ENCODE assay signal across 12 mouse cellular contexts in the genomic region with DNA sequence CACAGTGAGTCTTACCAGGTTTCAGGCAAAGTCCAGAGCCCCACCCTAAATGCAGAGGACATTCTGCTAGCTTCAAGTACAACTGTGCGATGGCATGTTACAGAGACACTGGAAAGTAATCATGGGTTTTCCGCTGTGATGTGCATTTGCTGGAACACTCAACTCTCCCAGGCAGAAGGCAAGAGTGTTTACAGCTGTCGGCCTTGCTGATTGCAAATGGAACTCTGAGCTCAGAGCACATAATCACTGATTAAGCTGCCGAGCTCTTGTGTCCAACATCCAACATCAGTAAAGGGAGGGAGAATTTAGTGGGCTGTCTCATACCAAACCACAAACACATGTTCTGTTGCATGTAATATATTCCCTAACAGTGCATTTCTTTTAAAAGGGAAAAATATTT.
DNase-seq lines count a peak whose midpoint lies in the region; ATAC-seq lines count a peak whose summit lies in the region.
"Had no signal": no experiment of that assay in that cellular context is flagged by ENCODE, and none has a peak within 500 bp of the region (broad histone marks: within the 10 kb centered on the region; RNA-seq: fewer than 3 reads in every experiment).

No protein-coding gene starts in this region.

- DNase-seq in kidney, postnatal 10 days: peak; percentile 60
- no peak for DNase-seq in kidney, adult 18-20 months
- DNase-seq in embryonic facial prominence, embryonic 10.5 days (ENCODE audit: low spot score): peak; percentile 29
- DNase-seq in lung, postnatal 14 days: peak; percentile 11
- DNase-seq in layer of hippocampus, adult 18-20 months (ENCODE audit: low spot score in 2 of 2): no peak
- DNase-seq: cerebellum, postnatal 10 days; thymus, postnatal 4 days had no signal

- H3K9ac ChIP-seq in heart, embryonic 14.5 days (ENCODE audit: low read length): no peak overlapping the region

- H3K36me3 ChIP-seq in embryonic facial prominence, embryonic 10.5 days (replicated peaks): no peaks in the 10 kb centered on the region
- no peaks in the 10 kb centered on the region for H3K36me3 ChIP-seq in heart, embryonic 14.5 days (ENCODE audit: control insufficient read depth, insufficient read depth, low read length)
- H3K36me3 ChIP-seq: midbrain, embryonic 10.5 days had no signal

- peak; percentile 47; the same call in 1 of the 2 replicates for ATAC-seq in heart, embryonic 14.5 days (ENCODE audit: insufficient number of reproducible peaks, insufficient read depth, low FRiP score, low read depth)
- no peak for ATAC-seq in CD4-positive, CD25-positive, alpha-beta regulatory T cell, adult 4 months
- ATAC-seq in monocyte, adult 5-6 weeks (replicated peaks; ENCODE audit: insufficient number of reproducible peaks, low FRiP score, low TSS enrichment, poor library complexity, severe bottlenecking): no peak

- no peaks in the 10 kb centered on the region for H3K27me3 ChIP-seq in embryonic facial prominence, embryonic 10.5 days (replicated peaks; ENCODE audit: low read depth, poor library complexity, severe bottlenecking)
- H3K27me3 ChIP-seq in heart, embryonic 14.5 days (ENCODE audit: control insufficient read depth, insufficient read depth, low read length): no peaks in the 10 kb centered on the region

- peaks cover 10% of the 10 kb centered on the region; the same call in 1 of the 2 replicates for H3K4me1 ChIP-seq in embryonic facial prominence, embryonic 10.5 days
- no peaks in the 10 kb centered on the region for H3K4me1 ChIP-seq in heart, embryonic 14.5 days (ENCODE audit: control insufficient read depth in 2 of 2, insufficient read depth in 2 of 2, low read length in 2 of 2)
- H3K4me1 ChIP-seq: midbrain, embryonic 10.5 days had no signal

- no peak overlapping the region for H3K27ac ChIP-seq in embryonic facial prominence, embryonic 10.5 days (replicated peaks)
- peak overlapping the region; percentile 3 to 25; a peak in 1 of 4 replicates for H3K27ac ChIP-seq in heart, embryonic 14.5 days (replicated peaks in 1 of 2; ENCODE audit: control insufficient read depth in 1 of 2, insufficient read depth in 1 of 2, low read depth in 2 of 2, low read length in 2 of 2)
- H3K27ac ChIP-seq: midbrain, embryonic 10.5 days had no signal

- WGBS in embryonic facial prominence, embryonic 10.5 days: 72% methylated on average over 4 of the region's 4 CpGs
- WGBS in heart, embryonic 14.5 days: 41% methylated on average over 4 of the region's 4 CpGs

- H3K4me3 ChIP-seq in embryonic facial prominence, embryonic 10.5 days: no peak overlapping the region
- no peak overlapping the region for H3K4me3 ChIP-seq in heart, embryonic 14.5 days (ENCODE audit: control insufficient read depth in 1 of 2, insufficient read depth in 1 of 2, low read depth in 1 of 2, low read length in 2 of 2)
- H3K4me3 ChIP-seq: midbrain, embryonic 10.5 days had no signal

- no peak overlapping the region for H3K4me2 ChIP-seq in heart, embryonic 14.5 days (ENCODE audit: low read length)
- H3K4me2 ChIP-seq: liver, embryonic 11.5 days had no signal

- H3K9me3 ChIP-seq in embryonic facial prominence, embryonic 10.5 days: no peaks in the 10 kb centered on the region
- no peaks in the 10 kb centered on the region for H3K9me3 ChIP-seq in heart, embryonic 14.5 days (ENCODE audit: control insufficient read depth, low read length)
- H3K9me3 ChIP-seq: midbrain, embryonic 10.5 days had no signal

Comparison
In these comparisons a context has a peak if more than half of its experiments do, and no peak if none do; other contexts are left out.
1. DNase-seq: peak in kidney, postnatal 10 days (single experiment), embryonic facial prominence, embryonic 10.5 days (single experiment) and lung, postnatal 14 days (single experiment); none in kidney, adult 18-20 months (single experiment) and layer of hippocampus, adult 18-20 months (0 of 2).